Mouse (Mus musculus) E14TG2a.4 (cell line): ENCODE measurements around the gene Ap1m1.

ENCODE experiments used
- H3K27me3 ChIP-seq: 2 replicates; pipeline ENCODE4 v1.6.1; 2014; ENCODE audit warnings: low read length, control low read depth; ENCODE audit not compliant: insufficient read depth
- H3K36me3 ChIP-seq: 2 replicates; pipeline ENCODE4 v1.6.1; 2014; ENCODE audit warnings: low read length, control low read depth; ENCODE audit not compliant: insufficient read depth
- H3K4me1 ChIP-seq: replicated peaks from 2 replicates; pipeline ENCODE4 v1.6.1; 2014; ENCODE audit warnings: low read depth, low read length, control low read depth
- H3K4me3 ChIP-seq: replicated peaks from 2 replicates; pipeline ENCODE4 v1.5.1; 2014; ENCODE audit warnings: mild to moderate bottlenecking, low read length
- H3K9me3 ChIP-seq: 2 replicates; pipeline ENCODE4 v1.6.1; 2014; ENCODE audit warnings: low read length, control low read depth
- CTCF ChIP-seq: conservative IDR thresholded peaks from 2 replicates; pipeline ENCODE4 v1.5.1; 2014; ENCODE audit warnings: low read length
- NANOG ChIP-seq: IDR thresholded peaks from 2 replicates; pipeline ENCODE4 v1.6.1; 2014; ENCODE audit warnings: borderline replicate concordance, low read length, mixed read lengths
- POU5F1 ChIP-seq: IDR thresholded peaks from 2 replicates; pipeline ENCODE4 v1.6.1; 2014; ENCODE audit warnings: low read length, borderline replicate concordance

Gene Ap1m1

DNA sequence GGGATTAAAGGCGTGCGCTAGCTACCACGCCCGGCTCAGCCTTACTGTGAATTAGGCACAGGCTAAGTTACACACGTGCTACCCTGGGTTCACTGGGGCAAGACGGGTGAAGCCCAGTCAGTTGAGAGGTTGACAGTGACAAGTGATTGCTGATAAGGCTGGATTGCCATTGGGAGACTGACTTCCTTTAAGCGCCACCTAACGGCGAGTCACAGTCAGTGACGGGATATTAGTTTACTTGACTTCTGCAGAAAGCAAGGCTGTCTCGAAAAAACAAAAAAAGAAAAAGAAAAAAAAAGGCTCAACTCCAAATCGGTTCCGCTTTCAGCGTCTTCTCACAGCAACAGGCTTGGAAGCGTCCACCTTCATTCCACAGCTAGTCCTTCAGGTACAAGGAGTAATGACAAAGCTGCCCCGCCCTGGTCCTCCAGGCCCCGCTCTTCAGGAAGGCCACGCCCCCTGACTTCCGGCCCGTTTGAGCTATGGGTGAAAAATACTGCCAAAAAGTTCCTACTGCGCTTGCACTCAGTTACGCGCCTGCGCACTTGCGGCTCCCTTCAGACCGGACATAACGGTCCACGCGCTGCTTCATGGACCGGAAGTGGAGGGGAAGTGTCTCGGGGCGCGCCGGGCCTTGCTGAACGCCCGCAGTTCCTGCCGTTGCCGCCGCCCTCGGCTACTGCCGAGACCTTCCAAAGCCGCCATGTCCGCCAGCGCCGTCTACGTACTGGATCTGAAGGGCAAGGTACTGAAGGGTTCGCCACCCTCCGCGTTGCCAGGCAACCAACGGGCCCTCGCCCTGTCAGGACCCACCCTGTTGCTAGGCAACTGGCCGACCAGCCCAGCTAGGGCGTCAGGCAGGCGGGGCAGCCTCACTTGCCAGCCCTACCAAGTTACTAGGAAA is at the start of gene Ap1m1:
Ap1m1 (plus strand) TSS at position 520 of the 904 bp plus-strand sequence.
- Histone ChIP-seq H3K36me3 (peaks cover 7% of the 10 kb centered on the region), H3K27me3 (no peaks in the 10 kb centered on the region), H3K9me3 (no peaks in the 10 kb centered on the region), H3K4me1 (peaks cover 8% of the 10 kb centered on the region), H3K4me3 (peak within 1 kb of the TSS; percentile 90)
- TF ChIP-seq CTCF (peak; percentile 71), POU5F1 (no peak), NANOG (no peak)

DNA sequence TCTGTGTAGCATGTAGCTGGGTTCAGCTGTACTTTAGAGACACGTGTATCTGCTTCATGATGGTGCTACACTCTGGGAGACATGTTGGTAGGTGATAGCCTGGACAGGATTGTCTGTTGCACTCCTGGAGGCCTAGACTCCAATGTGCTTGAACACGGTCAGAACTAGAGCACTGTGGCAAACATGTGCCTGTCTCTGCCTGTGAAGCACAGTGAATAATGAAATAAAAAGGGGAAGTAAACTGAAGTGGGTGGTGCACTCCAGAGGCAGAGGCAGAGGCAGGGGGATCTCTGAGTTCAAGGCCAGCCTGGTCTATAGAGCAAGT is 49.6 kb upstream of the Ap1m1 start:
- H3K36me3 ChIP-seq, result no peaks in the 10 kb centered on the region
- peaks cover 23% of the 10 kb centered on the region for H3K4me1 ChIP-seq
- no peaks in the 10 kb centered on the region for H3K27me3 ChIP-seq
- no peak for TF ChIP-seq POU5F1
- TF ChIP-seq CTCF, result no peak
- no peak for TF ChIP-seq NANOG
- H3K9me3 ChIP-seq, result no peaks in the 10 kb centered on the region
- no peak overlapping the region for H3K4me3 ChIP-seq

DNA sequence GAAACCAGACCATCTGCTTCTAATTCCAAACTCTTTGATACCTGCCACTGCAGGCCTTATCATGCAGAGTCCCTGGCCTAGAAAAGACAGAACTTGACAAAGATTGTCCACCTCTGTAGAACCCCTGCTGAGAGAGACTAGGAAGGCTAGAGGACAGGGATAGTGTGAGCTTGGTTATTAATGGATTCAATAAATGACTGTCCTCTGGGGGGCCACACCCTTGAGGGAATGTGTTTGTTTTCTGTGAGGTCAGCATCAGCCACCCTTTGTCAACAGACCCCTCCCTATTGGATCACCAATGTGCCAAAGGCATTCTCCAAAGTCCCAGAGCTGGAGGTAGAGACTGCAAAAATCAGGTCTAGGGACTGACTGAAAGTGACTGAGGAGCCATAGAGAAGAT is 47.8 kb upstream of the Ap1m1 start:
- no peaks in the 10 kb centered on the region for H3K9me3 ChIP-seq
- H3K4me3 ChIP-seq, result no peak overlapping the region
- no peaks in the 10 kb centered on the region for H3K36me3 ChIP-seq
- no peaks in the 10 kb centered on the region for H3K27me3 ChIP-seq
- TF ChIP-seq POU5F1 (no peak), CTCF (no peak), NANOG (no peak)
- peaks cover 23% of the 10 kb centered on the region for H3K4me1 ChIP-seq

DNA sequence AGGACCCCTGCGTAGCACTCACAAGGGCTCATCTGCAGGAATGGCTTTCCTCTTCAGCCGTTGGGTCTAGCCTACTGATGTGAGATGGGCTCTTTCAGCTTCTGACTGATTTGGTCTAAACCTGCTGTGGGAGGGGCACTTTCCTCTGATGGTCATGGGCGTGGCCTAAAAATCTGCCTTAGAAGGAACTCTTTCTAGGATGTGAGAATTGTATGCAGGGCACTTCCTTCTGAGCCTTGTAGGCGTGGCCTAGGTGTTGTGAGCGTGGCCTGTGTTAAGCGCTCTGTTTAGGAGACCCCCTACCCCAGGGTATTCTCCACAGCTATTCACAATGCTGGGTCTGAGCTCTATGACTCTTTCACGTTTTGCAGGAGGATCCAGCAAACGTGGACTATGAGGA is 41.8 kb upstream of the Ap1m1 start:
- H3K4me3 ChIP-seq, result peak overlapping the region; percentile 48; the same call in 1 of the 2 replicates
- TF ChIP-seq CTCF (no peak), NANOG (no peak), POU5F1 (no peak)

GRCm38 (mm10) chr8:72208582-72208981 is 31.2 kb upstream of the Ap1m1 start:
- no peaks in the 10 kb centered on the region; the same call in 1 of the 2 replicates for H3K27me3 ChIP-seq
- no peak for TF ChIP-seq CTCF
- TF ChIP-seq POU5F1, result no peak
- no peaks in the 10 kb centered on the region; the same call in 1 of the 2 replicates for H3K4me1 ChIP-seq
- no peaks in the 10 kb centered on the region for H3K9me3 ChIP-seq
- H3K36me3 ChIP-seq, result no peaks in the 10 kb centered on the region
- H3K4me3 ChIP-seq, result no peak overlapping the region

More for the DNA sequence above, 41.8 kb upstream of the Ap1m1 start:
- peaks cover 26% of the 10 kb centered on the region for H3K4me1 ChIP-seq
- H3K9me3 ChIP-seq, result no peaks in the 10 kb centered on the region
- H3K27me3 ChIP-seq, result peaks cover 7% of the 10 kb centered on the region; the same call in 1 of the 2 replicates
- no peaks in the 10 kb centered on the region for H3K36me3 ChIP-seq

GRCm38 (mm10) chr8:72210222-72210621 is 29.6 kb upstream of the Ap1m1 start:
- Histone ChIP-seq H3K27me3 (no peaks in the 10 kb centered on the region; the same call in 1 of the 2 replicates), H3K36me3 (no peaks in the 10 kb centered on the region), H3K4me1 (no peaks in the 10 kb centered on the region; the same call in 1 of the 2 replicates), H3K4me3 (no peak overlapping the region), H3K9me3 (no peaks in the 10 kb centered on the region)
- TF ChIP-seq NANOG (no peak), POU5F1 (no peak)

DNA sequence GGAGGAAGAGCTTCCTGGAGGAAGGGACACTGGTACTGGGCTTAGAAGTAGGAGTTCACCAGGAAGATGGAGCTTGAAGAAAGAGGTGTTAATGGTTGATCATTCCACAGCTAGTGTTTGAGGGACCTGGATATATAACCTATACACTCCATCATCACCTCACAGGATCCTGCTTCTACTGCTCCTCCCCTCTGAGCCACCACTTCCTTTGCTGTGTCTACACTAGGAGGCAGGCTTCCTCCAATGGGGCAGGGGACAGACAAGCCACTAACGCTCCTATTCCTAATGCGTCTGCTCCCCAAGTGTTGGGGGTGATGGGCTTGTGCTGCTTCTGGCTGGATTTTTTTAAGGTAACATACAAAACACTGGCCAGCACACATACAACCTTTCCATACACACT is 29.1 kb upstream of the Ap1m1 start:
- Histone ChIP-seq H3K4me3 (no peak overlapping the region), H3K36me3 (no peaks in the 10 kb centered on the region), H3K27me3 (no peaks in the 10 kb centered on the region; the same call in 1 of the 2 replicates), H3K9me3 (no peaks in the 10 kb centered on the region), H3K4me1 (no peaks in the 10 kb centered on the region; the same call in 1 of the 2 replicates)
- TF ChIP-seq POU5F1 (no peak), NANOG (no peak), CTCF (no peak)

DNA sequence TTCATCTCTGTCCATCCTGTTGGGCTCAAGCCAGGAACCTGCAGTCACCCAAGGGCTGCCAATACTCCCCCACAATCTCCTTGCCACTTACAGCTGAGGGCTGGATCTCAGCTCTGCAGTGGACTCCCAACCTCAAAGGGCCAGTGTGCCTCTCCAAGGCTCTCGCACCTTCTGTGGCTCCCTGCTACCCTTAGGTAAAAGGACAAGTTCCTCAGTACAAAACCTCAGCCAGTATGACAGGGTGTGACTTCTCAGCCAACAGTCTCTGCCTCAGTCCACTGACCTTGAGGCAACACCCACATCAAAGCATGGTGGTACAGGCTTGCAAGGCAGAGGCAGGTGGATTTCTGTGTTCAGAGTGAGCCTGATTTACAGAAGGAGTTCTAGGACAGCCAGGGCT is 28.0 kb upstream of the Ap1m1 start:
- Histone ChIP-seq H3K9me3 (no peaks in the 10 kb centered on the region), H3K36me3 (no peaks in the 10 kb centered on the region), H3K4me1 (no peaks in the 10 kb centered on the region; the same call in 1 of the 2 replicates), H3K4me3 (no peak overlapping the region), H3K27me3 (no peaks in the 10 kb centered on the region; the same call in 1 of the 2 replicates)
- no peak for TF ChIP-seq POU5F1
- no peak for TF ChIP-seq CTCF
- no peak for TF ChIP-seq NANOG
